Mouse (Mus musculus): Measurements from ENCODE around the gene Veph1.
A peak's percentile ranks its signal among the peaks of the same experiment; 100 is the strongest.
"Not testable (repeated sequence)": the region's sequence is repeated elsewhere in the genome, so short reads cannot be mapped to it uniquely, and the experiment has no call there.

Veph1 gene

DNA sequence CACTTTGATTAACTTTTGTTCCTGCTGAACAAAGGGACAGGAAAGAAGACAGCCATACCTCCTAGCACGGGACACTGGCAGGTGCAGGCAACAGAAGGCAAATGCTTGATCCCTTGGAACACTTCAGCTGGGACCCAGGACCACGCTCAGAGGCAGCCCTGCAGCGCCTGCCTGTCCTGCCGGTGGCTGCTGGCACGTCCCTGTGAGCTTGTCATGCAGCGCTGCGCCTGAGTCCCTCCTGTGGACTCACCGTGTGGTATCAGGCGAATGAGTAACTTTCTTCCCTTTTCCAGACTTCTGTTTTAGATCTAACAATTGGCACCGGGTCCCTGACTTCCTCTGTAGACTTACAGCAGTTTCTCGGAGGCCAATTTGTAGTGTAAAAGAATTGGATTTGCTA is at the start of gene Veph1:
TSS of gene Veph1 (minus strand) at position 293 of the 400 bp plus-strand sequence.
- DNase-seq (ENCODE audit: low read depth, low spot score) = no peak

- DNase-seq (ENCODE audit: low read depth, low spot score) = no peak
Observed at GRCm38 (mm10) chr3:66340742-66341141, 44.1 kb upstream of the Veph1 start.

GRCm38 (mm10) chr3:66332401-66332729 is 35.7 kb upstream of the Veph1 start:
- no peak for DNase-seq (ENCODE audit: low read depth, low spot score)

DNA sequence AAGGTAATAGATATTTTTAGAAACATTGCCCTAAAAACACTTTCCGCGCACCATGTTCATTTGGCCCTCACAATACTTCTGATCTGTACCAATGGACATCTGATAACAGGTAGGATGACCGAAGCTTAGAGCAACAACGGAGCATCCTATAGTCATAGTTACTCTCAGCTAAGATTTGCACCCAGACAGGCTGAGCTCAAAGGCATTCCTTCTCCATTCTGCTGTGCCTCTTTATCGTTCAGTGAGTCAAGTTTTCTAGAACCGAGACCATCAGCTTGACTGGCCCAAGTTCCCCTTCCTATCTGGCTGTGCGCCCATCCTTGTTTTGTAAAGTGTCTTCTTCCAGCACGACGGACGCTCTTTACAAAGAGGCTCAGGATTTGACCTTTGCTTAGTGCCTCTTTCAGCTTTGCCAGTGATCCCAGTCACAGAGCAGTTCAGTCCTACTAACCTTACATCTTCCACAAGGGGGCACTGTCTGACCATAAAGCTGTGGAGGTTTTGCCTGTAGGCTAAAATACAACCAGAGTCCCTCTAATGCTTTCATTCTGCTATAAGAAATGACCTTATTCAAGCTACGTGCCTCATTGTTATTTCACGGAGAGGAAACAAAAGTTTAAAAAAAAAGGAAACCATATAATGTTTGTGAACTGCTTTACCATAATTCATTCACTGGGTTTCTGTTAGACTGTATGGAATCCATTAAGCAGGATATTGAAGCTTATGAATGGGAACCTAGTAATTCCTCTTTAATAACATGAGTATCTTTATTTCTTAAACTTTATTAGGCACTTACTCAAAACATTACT is 35.2 kb upstream of the Veph1 start:
- DNase-seq (ENCODE audit: low read depth, low spot score) = peak; percentile 43

DNA sequence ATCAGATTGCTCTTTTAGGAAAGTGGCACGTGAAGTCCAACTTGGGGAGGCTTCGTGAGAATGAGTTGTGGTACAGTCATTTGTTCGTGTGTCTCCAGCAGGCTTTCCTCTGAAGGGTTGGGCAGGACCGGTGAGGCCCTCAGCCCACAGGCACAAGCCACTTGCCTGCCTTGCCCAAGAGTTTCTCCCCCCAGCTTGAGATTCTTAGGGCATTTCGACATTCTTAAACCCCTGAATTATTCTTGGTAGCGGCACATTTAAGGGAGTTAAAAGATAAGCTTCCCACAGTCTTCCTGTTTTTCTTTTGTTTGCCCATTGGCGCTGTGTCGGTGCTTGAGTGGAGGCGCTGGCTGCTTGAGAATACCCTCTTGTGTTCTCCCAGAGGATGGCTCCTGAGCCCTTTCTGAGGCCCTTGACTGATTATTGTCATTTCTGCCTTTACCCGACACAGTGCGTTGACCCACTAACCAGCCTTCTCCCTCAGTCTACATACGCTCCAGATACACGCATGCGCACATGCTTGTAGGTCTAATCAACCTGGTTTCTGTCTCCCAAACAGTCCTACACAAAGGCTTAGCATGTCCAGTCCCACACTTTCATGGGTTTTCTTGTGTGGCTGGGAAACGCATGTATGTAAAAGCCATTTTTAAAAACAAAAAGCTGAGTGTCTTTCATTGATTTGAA is 34.4 kb upstream of the Veph1 start:
- DNase-seq (ENCODE audit: low read depth, low spot score) = no peak

- peak; percentile 32 for DNase-seq (ENCODE audit: low read depth, low spot score)
Observed at GRCm38 (mm10) chr3:66325962-66326834, 29.6 kb upstream of the Veph1 start.

DNA sequence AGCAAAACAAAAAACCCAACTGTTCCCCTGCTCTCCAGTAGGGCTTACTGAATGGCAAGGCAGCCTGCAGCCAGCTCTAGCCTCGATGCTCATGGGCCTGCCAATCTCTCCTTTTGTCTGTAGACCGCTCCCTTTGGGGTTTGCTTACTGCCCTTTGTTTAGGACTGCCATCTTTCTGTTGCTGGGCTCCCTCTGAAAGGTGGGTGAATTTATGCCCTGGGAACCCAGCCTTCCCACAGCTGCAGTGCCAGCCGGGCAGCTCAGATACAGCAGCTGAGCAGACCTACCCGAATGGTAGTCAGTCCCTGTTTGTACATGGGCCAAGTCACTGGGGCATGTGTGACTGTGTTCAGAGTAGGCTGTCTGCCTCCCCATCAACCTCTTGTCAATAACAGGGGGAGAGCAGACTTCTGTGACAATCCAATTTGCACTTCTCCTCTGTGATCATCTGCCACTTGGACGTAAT is 28.9 kb upstream of the Veph1 start:
- peak; percentile 54 for DNase-seq (ENCODE audit: low read depth, low spot score)

DNA sequence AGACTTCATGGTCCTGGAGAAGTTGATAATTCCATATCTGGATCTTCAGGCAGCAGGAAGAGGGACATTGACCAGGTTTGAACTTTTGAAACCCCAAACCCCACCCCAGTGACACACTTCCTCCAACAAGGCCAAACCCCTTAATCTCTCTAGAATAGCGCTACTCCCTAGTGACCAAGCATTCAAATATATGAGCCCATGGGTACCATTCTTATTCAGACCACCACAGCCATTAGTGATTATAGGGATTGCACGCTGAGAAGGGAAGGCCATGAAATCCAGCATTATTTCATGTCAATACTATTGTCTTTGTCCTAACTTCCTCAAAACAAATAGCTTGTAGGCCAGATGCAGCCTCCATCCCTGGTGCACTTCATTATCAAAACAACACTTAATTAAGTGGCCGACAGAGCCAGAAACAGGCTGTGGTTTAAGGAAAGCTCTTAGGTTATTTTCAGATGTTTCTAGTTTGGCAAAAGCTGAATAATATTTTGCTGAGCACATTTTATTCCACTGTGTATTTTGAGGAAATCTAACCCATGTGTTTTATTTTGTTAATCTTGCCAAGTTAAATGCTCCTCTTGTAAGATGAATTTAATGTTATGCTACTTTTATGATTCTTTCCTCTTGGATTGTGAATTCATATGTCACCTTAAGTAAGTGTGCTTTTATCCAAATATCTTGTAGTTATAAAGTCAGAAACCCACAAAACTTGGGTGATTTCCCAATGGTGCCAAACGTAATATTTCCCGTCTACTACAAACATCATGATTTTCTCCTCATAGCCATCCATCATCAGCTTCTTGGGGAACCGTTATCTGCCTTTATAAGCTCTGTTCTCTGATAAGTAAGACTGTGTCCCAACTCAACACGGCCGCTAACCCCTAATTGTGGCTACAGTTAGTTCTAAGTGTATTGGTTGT is 18.4 kb upstream of the Veph1 start:
- no peak for DNase-seq (ENCODE audit: low read depth, low spot score)

DNA sequence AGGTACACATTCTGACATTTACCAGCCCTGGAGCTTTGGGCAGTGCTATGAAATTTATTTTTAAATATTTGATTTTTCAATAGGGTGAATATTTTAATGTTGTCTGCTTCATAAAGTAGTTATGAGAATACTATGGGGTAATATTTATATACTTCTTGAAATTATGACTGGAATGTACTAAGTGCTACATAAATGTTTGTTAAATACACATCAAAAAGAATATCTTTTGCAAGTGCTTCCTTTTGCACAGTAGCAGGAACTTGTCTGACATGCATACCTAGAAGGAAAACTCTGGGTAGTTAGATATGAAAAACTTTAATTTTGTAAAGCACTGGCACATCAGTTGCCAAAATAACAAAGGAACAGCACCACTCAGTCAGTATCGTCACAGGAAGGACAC is 13.9 kb upstream of the Veph1 start:
- no peak for DNase-seq (ENCODE audit: low read depth, low spot score)

GRCm38 (mm10) chr3:66309531-66309930 is 12.9 kb upstream of the Veph1 start:
- no peak for DNase-seq (ENCODE audit: low read depth, low spot score)

GRCm38 (mm10) chr3:66295236-66295635 is 1.4 kb downstream of the Veph1 start:
- no peak for DNase-seq (ENCODE audit: low read depth, low spot score)

DNA sequence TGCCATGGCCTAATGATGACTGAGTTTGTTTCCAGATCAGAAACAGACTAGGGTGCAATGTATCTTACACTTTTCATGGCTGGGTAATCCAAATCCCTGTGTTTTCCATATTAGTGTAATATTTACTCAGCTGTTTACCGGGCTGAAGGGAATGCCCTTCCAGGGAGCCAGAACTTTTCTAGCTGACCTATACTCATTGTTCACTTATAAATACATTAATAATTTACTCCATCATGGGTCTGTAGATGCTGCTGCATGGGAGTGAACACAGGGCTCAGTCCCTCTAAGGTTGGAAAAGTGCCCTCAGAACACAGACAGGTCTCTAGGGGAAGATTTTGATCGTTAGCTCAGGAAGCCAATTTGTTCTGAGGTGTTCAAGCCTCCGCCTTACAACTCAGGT is 1.9 kb downstream of the Veph1 start:
- no peak for DNase-seq (ENCODE audit: low read depth, low spot score)

GRCm38 (mm10) chr3:66292356-66292946 is 4.2 kb downstream of the Veph1 start:
- no peak for DNase-seq (ENCODE audit: low read depth, low spot score)

GRCm38 (mm10) chr3:66263270-66263669 is 33.4 kb downstream of the Veph1 start:
- DNase-seq (ENCODE audit: low read depth, low spot score) = no peak

DNA sequence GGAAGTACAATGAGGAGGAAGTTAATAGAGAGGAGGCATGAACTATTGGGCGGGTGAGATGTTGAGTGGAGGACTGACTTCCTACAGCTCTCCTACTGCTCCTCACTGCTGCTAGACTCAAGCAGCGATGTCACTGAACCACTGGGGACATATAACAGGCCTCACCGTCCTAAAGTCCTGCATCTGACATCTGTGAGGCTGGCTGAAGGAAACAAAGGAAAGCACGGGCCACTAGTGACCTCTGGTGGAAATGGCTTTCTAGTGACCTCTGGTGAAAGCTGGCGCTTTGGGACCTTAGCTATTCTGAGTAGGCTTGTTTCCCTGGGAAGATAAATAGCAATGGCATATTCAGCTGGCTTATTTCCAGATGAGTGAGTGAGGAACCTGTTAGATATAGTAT is 34.3 kb downstream of the Veph1 start:
- DNase-seq (ENCODE audit: low read depth, low spot score) = no peak

DNA sequence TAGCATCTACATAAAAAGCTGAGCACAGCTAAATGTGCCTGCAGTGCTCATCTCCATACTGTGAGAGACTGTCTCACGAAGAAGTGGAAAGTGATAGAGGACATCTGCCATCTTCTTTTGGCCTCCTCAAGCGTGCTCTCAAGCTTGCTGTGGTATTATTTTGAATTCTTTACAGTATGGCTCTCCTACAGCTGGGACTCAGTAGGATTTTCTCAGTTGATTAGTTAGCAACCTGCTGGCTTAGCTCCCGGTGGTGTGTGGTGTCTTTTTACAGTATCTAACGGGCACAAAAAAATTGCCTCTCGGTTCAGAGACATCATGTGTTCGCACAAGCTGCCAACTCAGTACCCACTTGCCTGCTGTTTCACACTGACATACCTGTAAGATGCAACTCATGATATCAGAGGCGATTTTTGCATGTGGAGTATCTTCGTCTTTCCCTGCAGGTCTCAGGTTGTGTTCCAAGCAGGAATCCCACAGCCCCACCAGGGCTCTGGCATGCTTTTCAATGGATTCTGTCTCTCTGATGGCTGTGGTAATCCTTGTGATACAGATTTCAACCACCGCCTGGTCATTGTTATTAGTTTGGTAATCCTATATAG is 42.0 kb downstream of the Veph1 start:
- DNase-seq (ENCODE audit: low read depth, low spot score) = no peak

DNA sequence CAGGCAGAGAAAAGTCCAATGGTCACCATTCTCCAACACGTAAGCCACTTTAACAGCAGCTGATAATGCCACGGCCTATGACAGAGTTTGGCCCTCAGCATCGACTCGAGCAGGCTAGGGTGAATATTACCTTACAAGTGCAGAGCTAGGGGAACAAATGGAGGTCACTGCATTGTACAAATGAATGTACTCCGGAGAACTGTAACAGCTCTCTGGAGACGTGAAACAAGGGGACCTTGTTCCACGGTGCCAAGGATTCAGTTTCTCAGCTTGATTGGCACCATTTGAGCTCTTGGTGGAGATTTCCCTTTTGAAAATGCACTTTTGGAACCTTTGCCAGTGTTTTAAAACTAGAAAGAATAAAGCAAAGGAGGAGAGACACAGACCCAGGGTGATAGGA is 44.8 kb downstream of the Veph1 start:
- DNase-seq (ENCODE audit: low read depth, low spot score) = no peak

- DNase-seq (ENCODE audit: low read depth, low spot score) = no peak
Observed at GRCm38 (mm10) chr3:66240476-66240875, 56.2 kb downstream of the Veph1 start.

- not testable (repeated sequence) for DNase-seq (ENCODE audit: low read depth, low spot score)
Observed at GRCm38 (mm10) chr3:66236234-66236871, 60.3 kb downstream of the Veph1 start.

All from brain, embryonic 18.5 days (tissue).